Mouse (Mus musculus): Measurements from ENCODE around the gene Osbpl8. TPM values are rescaled to one million over a fixed set of nuclear protein-coding genes. Genes with fewer than 3 reads are reported as not detected.

Gene Osbpl8
- total and polyA plus RNA-seq, 2 experiments from 2014 or later = 16.6 to 89.5 TPM

- Histone ChIP-seq H3K27me3 (ENCODE audit: insufficient read depth, low read length) (no peaks in the 10 kb centered on the region), H3K4me1 (ENCODE audit: insufficient read depth) (peaks cover 6% of the 10 kb centered on the region; the same call in 1 of the 2 replicates)
Observed at GRCm38 (mm10) chr10:111161373-111161772, 3.2 kb upstream of the Osbpl8 start.

GRCm38 (mm10) chr10:111163025-111163424 lies 1.5 kb upstream of the Osbpl8 start:
- Histone ChIP-seq H3K9me3 (ENCODE audit: low read length) (no peaks in the 10 kb centered on the region), H3K4me3 (ENCODE audit: low read depth, low read length) (no peak overlapping the region), H3K27ac (ENCODE audit: low read depth, low read length) (no peak overlapping the region), H3K4me1 (ENCODE audit: insufficient read depth) (peaks cover 10% of the 10 kb centered on the region), H3K9ac (no peak overlapping the region), H3K36me3 (ENCODE audit: insufficient read depth) (no peaks in the 10 kb centered on the region), H3K4me2 (ENCODE audit: low read depth) (no peak overlapping the region), H3K27me3 (ENCODE audit: insufficient read depth, low read length) (no peaks in the 10 kb centered on the region)
- no peak for DNase-seq
- 78% methylated on average over 3 of the region's 3 CpGs for WGBS
- ATAC-seq = no peak
- TF ChIP-seq CTCF (IDR thresholded peaks at IDR 0.05; ENCODE audit: low read depth) = no peak

More at GRCm38 (mm10) chr10:111161373-111161772, 3.2 kb upstream of the Osbpl8 start:
- DNase-seq = no peak
- H3K9me3 ChIP-seq (ENCODE audit: low read length) = no peaks in the 10 kb centered on the region
- H3K36me3 ChIP-seq (ENCODE audit: insufficient read depth) = no peaks in the 10 kb centered on the region
- no peak overlapping the region for H3K4me2 ChIP-seq (ENCODE audit: low read depth)
- WGBS = 90% methylated on average over 6 of the region's 6 CpGs
- no peak overlapping the region for H3K4me3 ChIP-seq (ENCODE audit: low read depth, low read length)
- no peak for ATAC-seq
- H3K27ac ChIP-seq (ENCODE audit: low read depth, low read length) = no peak overlapping the region
- H3K9ac ChIP-seq = no peak overlapping the region
- TF ChIP-seq CTCF (IDR thresholded peaks at IDR 0.05; ENCODE audit: low read depth) = no peak

GRCm38 (mm10) chr10:111163601-111164240 lies 831 bp upstream of the Osbpl8 start:
- no peaks in the 10 kb centered on the region for H3K9me3 ChIP-seq (ENCODE audit: low read length)
- no peaks in the 10 kb centered on the region for H3K36me3 ChIP-seq (ENCODE audit: insufficient read depth)
- H3K4me2 ChIP-seq (ENCODE audit: low read depth) = peak overlapping the region; percentile 67
- DNase-seq (no peak), ATAC-seq (no peak)
- peak overlapping the region; percentile 94; the same call in 1 of the 2 replicates for H3K9ac ChIP-seq
- H3K27me3 ChIP-seq (ENCODE audit: insufficient read depth, low read length) = no peaks in the 10 kb centered on the region
- peak overlapping the region; percentile 92 for H3K4me3 ChIP-seq (ENCODE audit: low read depth, low read length)
- H3K4me1 ChIP-seq (ENCODE audit: insufficient read depth) = peaks cover 10% of the 10 kb centered on the region
- peak overlapping the region; percentile 94 for H3K27ac ChIP-seq (ENCODE audit: low read depth, low read length)
- 18% methylated on average over 9 of the region's 9 CpGs for WGBS
- TF ChIP-seq CTCF (IDR thresholded peaks at IDR 0.05; ENCODE audit: low read depth) = no peak

GRCm38 (mm10) chr10:111165219-111165981 lies 848 bp downstream of the Osbpl8 start:
- Histone ChIP-seq H3K4me1 (ENCODE audit: insufficient read depth) (peaks cover 10% of the 10 kb centered on the region), H3K36me3 (ENCODE audit: insufficient read depth) (no peaks in the 10 kb centered on the region), H3K4me3 (ENCODE audit: low read depth, low read length) (peak overlapping the region; percentile 92), H3K4me2 (ENCODE audit: low read depth) (peak overlapping the region; percentile 67), H3K9me3 (ENCODE audit: low read length) (no peaks in the 10 kb centered on the region), H3K9ac (peak overlapping the region; percentile 94), H3K27ac (ENCODE audit: low read depth, low read length) (peak overlapping the region; percentile 94), H3K27me3 (ENCODE audit: insufficient read depth, low read length) (no peaks in the 10 kb centered on the region)
- 2% methylated on average over 51 of the region's 52 CpGs for WGBS
- TF ChIP-seq CTCF (IDR thresholded peaks at IDR 0.05; ENCODE audit: low read depth) = no peak
- peak; percentile 59 for DNase-seq
- peak; percentile 44 for ATAC-seq

- no peaks in the 10 kb centered on the region for H3K27me3 ChIP-seq (ENCODE audit: insufficient read depth, low read length)
- ATAC-seq (no peak), DNase-seq (no peak)
- H3K9ac ChIP-seq = peak overlapping the region; percentile 94
- no peak for TF ChIP-seq CTCF (IDR thresholded peaks at IDR 0.05; ENCODE audit: low read depth)
- H3K4me3 ChIP-seq (ENCODE audit: low read depth, low read length) = peak overlapping the region; percentile 92
- peaks cover 10% of the 10 kb centered on the region for H3K4me1 ChIP-seq (ENCODE audit: insufficient read depth)
- no peaks in the 10 kb centered on the region for H3K9me3 ChIP-seq (ENCODE audit: low read length)
- WGBS = 26% methylated on average over 4 of the region's 4 CpGs
- H3K4me2 ChIP-seq (ENCODE audit: low read depth) = peak overlapping the region; percentile 67
- H3K36me3 ChIP-seq (ENCODE audit: insufficient read depth) = no peaks in the 10 kb centered on the region
- H3K27ac ChIP-seq (ENCODE audit: low read depth, low read length) = no peak overlapping the region
Observed at GRCm38 (mm10) chr10:111166057-111166841, 1.7 kb downstream of the Osbpl8 start.

GRCm38 (mm10) chr10:111167444-111167843 lies 2.9 kb downstream of the Osbpl8 start:
- WGBS = 96% methylated on average over 4 of the region's 4 CpGs
- ATAC-seq (no peak), DNase-seq (no peak)
- TF ChIP-seq CTCF (IDR thresholded peaks at IDR 0.05; ENCODE audit: low read depth) = no peak
- Histone ChIP-seq H3K9ac (no peak overlapping the region), H3K27ac (ENCODE audit: low read depth, low read length) (no peak overlapping the region), H3K9me3 (ENCODE audit: low read length) (no peaks in the 10 kb centered on the region), H3K4me1 (ENCODE audit: insufficient read depth) (peaks cover 10% of the 10 kb centered on the region), H3K4me2 (ENCODE audit: low read depth) (no peak overlapping the region), H3K4me3 (ENCODE audit: low read depth, low read length) (no peak overlapping the region), H3K36me3 (ENCODE audit: insufficient read depth) (no peaks in the 10 kb centered on the region), H3K27me3 (ENCODE audit: insufficient read depth, low read length) (no peaks in the 10 kb centered on the region)
